Mouse (Mus musculus) forebrain, embryonic 10.5 days (tissue): ENCODE data around the gene D630045J12Rik. TPM values are rescaled to one million over a fixed set of nuclear protein-coding genes. Genes with fewer than 3 reads are reported as not detected.

ENCODE experiments used
- DNase-seq: peaks from one replicate; pipeline ENCODE4 v3.0.0-alpha.2; 2017; ENCODE audit warnings: low spot score; ENCODE audit errors: extremely low spot score
- H3K27ac ChIP-seq: fragments of 300-500 bp; sonication (generic); 2 replicates; pipeline ENCODE4 v1.5.1; 2016; ENCODE audit warnings: mild to moderate bottlenecking
- H3K27me3 ChIP-seq: fragments of 300-500 bp; sonication (generic); 2 replicates; pipeline ENCODE4 v1.6.1; 2016; ENCODE audit warnings: mild to moderate bottlenecking; ENCODE audit not compliant: poor library complexity, severe bottlenecking
- H3K36me3 ChIP-seq: fragments of 300-500 bp; sonication (generic); replicated peaks from 2 replicates; pipeline ENCODE4 v1.6.1; 2016; ENCODE audit warnings: mild to moderate bottlenecking, moderate library complexity
- H3K4me1 ChIP-seq: fragments of 300-500 bp; sonication (generic); 2 replicates; pipeline ENCODE4 v1.6.1; 2016
- H3K4me3 ChIP-seq: fragments of 300-500 bp; sonication (generic); 2 replicates; pipeline ENCODE4 v1.5.1; 2016; ENCODE audit warnings: mild to moderate bottlenecking, moderate library complexity
- H3K9me3 ChIP-seq: fragments of 300-500 bp; sonication (generic); 2 replicates; pipeline ENCODE4 v1.6.1; 2016; ENCODE audit warnings: mild to moderate bottlenecking, moderate library complexity
- WGBS: fragments of 180-500 bp; shearing (Covaris S2); methylation state at CpG from one replicate; pipeline ENCODE4 v1.1.7; 2016; 5-methylcytosine and 5-hydroxymethylcytosine counted together
- polyA plus RNA-seq: library from polyadenylated mRNA; unstranded; fragments of >200 nt; fragmentation: Nextera tagmentation; extraction: Ambion mirVana; gene quantifications from 2 replicates; pipeline ENCODE4 v1.2.1, GENCODE M21; 2016

The D630045J12Rik gene
- polyA plus RNA-seq, 1 experiment from 2014 or later: 6.3 TPM

DNA sequence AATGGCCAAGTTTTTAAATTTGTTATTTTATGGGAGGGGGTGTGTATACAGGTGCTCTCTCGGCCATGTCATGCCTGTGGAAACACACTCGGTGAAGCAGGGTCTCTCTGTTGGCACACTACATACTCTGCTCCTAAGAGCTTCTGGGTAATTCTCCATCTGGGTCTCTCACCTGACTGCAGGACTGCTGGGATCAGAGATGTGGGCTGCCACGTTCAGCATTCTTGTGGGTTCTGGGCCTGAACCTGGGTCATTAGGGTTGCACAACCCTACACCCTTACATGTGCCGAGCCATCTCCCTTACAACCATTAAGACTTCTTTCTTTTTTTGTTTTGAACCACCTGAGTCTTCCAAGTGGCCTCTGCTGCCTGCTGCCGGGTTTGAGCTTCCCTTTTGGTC is 132.0 kb downstream of the D630045J12Rik start:
- WGBS: 85% methylated on average over 5 of the region's 5 CpGs

DNA sequence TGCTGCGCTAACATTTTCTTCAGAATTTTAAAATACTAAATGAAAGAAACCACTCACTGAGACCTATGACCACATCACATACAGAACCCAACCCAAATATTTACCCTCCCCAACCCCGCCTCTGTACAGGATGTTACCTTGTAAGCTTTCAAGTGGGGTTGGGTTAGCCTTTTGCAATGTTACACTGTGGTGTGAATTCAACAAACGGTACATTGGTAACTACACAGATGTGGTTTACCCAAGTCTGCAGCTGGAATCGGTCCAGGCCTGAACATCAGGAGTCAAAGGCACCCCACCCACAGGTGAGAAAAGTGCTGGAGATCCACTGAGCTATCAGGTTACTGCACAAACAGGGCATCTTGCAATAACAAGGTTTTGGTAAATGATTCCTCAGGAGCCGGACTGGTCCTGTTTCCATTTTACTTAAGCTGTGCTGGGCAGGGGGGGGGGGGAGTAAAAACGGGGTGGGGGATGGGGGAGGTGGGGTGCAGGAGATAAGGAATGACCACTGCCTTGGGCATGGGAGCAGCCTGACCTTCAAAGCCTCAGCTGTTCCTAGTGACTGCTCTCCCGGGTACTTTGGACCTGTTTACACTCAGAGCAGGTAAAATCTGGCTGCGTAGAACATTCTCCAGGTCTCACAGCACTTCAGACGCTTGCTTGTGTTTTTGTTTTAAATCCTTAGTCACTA is 133.0 kb downstream of the D630045J12Rik start:
- Histone ChIP-seq H3K27ac (no peak overlapping the region), H3K36me3 (peaks cover 15% of the 10 kb centered on the region), H3K4me3 (no peak overlapping the region), H3K27me3 (no peaks in the 10 kb centered on the region), H3K9me3 (no peaks in the 10 kb centered on the region), H3K4me1 (peaks cover 13% of the 10 kb centered on the region)
- WGBS: 82% methylated on average over 9 of the region's 9 CpGs
- DNase-seq: no peak

More for the DNA sequence above, 132.0 kb downstream of the D630045J12Rik start:
- no peak overlapping the region for H3K27ac ChIP-seq
- H3K27me3 ChIP-seq: no peaks in the 10 kb centered on the region
- H3K4me1 ChIP-seq: peaks cover 13% of the 10 kb centered on the region
- peaks cover 25% of the 10 kb centered on the region for H3K36me3 ChIP-seq
- H3K4me3 ChIP-seq: no peak overlapping the region
- H3K9me3 ChIP-seq: no peaks in the 10 kb centered on the region
- no peak for DNase-seq

DNA sequence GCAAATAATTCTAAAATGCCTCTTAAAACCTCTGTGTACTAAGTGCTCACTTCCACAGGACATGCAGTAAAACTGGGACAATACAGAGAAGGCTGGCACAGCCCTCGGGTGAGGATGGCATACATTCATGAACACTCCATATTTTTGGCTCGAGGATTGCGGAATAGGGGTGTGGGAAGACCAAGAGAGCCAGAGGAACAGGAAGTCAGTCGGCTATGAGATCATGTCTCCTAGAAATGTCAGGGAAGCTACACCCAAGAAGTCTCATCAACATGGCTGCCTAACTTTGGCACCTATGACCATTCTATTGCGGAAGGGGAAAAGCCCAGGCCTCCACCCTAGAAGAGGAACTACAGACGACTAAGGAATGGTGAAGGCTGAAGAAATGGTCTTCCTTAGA is 135.5 kb downstream of the D630045J12Rik start:
- Histone ChIP-seq H3K4me1 (peaks cover 8% of the 10 kb centered on the region), H3K9me3 (no peaks in the 10 kb centered on the region), H3K4me3 (no peak overlapping the region), H3K27me3 (no peaks in the 10 kb centered on the region), H3K27ac (no peak overlapping the region), H3K36me3 (0 out of 2 replicates have a peak, but pooled peaks cover under 1% of the 10 kb centered on the region)
- no peak for DNase-seq
- WGBS: 93% methylated on average over 6 of the region's 6 CpGs

DNA sequence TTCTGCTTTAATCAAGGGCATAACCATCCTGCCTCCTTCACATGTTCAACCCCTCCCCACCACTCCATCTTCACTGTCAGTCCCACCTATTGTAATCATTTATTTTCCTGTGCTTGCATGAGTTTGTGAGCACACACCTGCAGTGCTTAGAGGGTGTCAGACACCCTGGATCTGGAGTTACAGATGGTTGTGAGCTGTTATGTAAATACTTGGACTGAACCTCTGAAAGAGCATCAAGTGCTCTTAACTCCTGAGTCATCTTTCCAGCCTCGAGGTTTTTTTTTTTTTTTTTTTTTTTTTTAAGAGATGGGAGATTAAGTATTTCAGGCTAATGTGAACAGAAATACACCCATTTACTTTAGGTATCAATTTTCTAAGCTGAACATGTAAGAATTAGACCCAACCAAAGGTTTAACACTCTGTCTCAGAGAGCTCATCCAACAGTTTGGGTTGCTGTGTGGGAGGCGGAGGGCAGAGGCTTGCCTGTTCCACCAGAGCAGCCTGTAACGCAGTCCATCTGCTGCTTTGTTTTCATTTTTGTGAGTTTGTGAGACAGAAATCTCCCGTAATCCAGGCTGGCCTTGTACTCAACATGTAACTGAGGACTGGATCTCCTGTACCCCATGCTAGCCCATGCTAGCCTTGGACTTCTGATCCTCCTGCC is 137.6 kb downstream of the D630045J12Rik start:
- H3K9me3 ChIP-seq: no peaks in the 10 kb centered on the region
- H3K27me3 ChIP-seq: no peaks in the 10 kb centered on the region
- no peak overlapping the region for H3K27ac ChIP-seq
- no peak overlapping the region for H3K4me3 ChIP-seq
- DNase-seq: no peak
- WGBS: 76% methylated on average over 4 of the region's 4 CpGs
- no peaks in the 10 kb centered on the region for H3K4me1 ChIP-seq
- no peaks in the 10 kb centered on the region for H3K36me3 ChIP-seq

DNA sequence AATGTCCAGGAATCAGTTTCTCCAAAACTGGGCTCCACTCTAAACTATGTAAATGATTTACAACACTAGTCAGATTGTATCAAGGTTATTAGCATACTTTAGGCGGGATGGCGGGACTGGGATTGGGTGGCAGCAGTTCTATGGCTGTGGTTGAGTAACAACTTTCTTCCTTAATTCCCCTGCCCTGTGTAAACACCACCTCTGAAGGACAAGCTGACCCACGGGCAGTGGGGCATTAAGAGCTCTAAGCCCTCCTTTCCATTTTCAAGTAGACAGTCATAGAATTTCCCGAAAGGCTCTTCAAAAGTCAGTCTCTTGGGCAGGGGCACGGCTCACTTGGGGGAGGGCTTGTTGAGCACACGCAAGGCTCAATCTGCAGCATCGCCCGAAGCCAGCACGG is 142.9 kb downstream of the D630045J12Rik start:
- H3K4me3 ChIP-seq: no peak overlapping the region
- peaks cover 12% of the 10 kb centered on the region; the same call in 1 of the 2 replicates for H3K27me3 ChIP-seq
- WGBS: 87% methylated on average over 9 of the region's 9 CpGs
- H3K9me3 ChIP-seq: no peaks in the 10 kb centered on the region
- no peak overlapping the region for H3K27ac ChIP-seq
- peaks cover 15% of the 10 kb centered on the region for H3K4me1 ChIP-seq
- DNase-seq: no peak
- no peaks in the 10 kb centered on the region for H3K36me3 ChIP-seq

DNA sequence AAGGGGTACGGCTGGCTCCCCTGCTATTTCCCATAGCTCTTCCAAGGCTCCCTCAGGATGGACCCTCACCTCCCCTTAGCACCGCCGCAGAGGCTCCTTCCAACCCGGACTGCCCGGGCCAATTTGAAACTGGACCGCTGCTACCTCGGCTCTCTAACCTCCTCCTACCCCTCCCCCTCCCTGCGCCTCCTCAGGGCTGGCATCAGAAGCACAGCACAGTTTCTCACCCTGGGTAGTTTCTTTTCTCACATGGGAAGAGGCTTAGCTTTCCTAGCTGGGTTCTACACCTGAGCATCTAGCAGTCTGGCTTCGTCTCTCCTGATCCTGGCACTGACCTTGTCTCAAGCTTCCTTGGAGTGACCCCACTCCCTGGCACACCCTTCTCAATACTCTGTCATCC is 143.9 kb downstream of the D630045J12Rik start:
- Histone ChIP-seq H3K9me3 (no peaks in the 10 kb centered on the region), H3K27ac (no peak overlapping the region), H3K27me3 (peaks cover 12% of the 10 kb centered on the region; the same call in 1 of the 2 replicates), H3K4me1 (peaks cover 15% of the 10 kb centered on the region), H3K36me3 (no peaks in the 10 kb centered on the region), H3K4me3 (no peak overlapping the region)
- no peak for DNase-seq
- 16% methylated on average over 9 of the region's 9 CpGs for WGBS

DNA sequence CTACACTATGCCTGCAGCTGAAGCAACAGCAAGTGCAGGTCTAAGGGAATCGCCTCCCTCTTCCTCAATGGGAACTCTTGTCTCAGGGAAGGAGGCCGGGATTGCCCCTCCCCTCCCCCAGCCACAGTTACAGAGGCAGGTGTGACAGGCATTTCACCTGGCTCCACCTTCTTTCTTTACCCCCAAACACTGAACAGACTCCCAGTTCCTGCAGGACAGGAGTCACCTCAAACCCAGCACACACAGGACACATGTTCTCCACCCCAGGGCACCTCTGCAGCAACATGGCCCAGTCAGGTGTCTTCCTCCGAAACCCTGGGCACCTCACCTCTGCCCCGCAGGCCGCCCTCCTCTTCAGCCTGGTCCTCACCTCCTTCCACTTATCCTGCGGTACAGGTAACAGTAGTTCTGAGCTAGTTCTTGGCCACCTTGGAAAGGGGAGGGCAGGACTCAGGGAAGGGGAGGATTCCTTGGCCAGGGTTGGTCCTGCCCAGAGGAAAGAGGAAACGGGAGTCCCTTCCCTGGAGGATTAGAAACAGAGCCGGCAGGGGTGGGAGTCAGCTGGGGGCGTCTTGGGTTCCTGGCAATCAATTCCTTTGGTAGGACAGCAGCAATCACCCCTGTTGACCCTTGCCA is 144.5 kb downstream of the D630045J12Rik start, which contains the start of gene Tmem213:
Gene Tmem213, plus strand, starts transcription at position 96 of the 636 bp plus-strand sequence.
- Histone ChIP-seq H3K27ac (no peak within 1 kb of the TSS), H3K4me1 (peaks cover 15% of the 10 kb centered on the region), H3K36me3 (no peaks in the 10 kb centered on the region), H3K9me3 (no peaks in the 10 kb centered on the region), H3K27me3 (peaks cover 12% of the 10 kb centered on the region; the same call in 1 of the 2 replicates), H3K4me3 (no peak within 1 kb of the TSS)
- DNase-seq: no peak
- WGBS: 23% methylated on average over 9 of the region's 9 CpGs

DNA sequence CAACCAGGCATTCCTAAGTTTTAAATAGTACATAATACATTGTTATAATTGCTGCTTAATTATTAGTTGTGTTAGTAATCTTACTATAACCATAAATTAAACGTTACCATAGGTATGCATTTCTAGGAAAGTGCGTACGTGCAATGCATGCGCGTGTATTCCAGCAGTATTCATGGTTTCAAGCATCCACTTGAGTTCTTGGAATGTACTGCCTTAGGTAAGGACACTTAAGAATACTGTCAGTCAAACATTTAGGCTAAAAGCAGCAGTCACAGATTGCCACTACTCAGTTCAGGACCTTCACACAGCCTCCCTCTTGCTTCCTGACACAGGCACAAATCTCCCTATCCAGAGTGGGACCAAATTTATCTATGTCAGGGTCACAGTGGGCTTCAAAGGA is 145.4 kb downstream of the D630045J12Rik start:
- WGBS: 86% methylated on average over 5 of the region's 5 CpGs
- H3K27me3 ChIP-seq: peaks cover 12% of the 10 kb centered on the region; the same call in 1 of the 2 replicates
- peaks cover 18% of the 10 kb centered on the region for H3K4me1 ChIP-seq

DNA sequence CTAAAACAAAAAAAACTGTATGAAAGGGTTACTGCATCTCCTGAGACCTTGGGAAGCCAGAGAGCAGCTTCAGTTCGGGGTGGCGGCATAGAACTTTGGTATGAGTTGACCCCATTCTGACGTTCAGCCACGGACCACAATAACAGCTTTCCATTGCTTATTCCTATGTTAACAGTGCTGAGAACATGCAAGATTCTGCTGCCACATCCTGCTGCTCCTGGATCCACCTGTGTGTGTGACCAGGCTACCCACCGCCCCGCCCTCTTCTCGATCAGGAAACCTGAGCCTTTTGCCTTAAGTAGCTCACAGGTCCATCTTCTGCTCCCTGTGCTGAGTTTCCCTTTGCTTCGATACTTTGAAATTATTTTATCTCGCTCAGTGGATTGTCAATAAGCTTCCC is 147.9 kb downstream of the D630045J12Rik start:
- no peaks in the 10 kb centered on the region for H3K9me3 ChIP-seq
- no peak overlapping the region for H3K4me3 ChIP-seq
- H3K4me1 ChIP-seq: peaks cover 18% of the 10 kb centered on the region
- peaks cover 12% of the 10 kb centered on the region; the same call in 1 of the 2 replicates for H3K27me3 ChIP-seq
- no peak overlapping the region for H3K27ac ChIP-seq
- no peaks in the 10 kb centered on the region for H3K36me3 ChIP-seq
- WGBS: 89% methylated on average over 9 of the region's 9 CpGs
- DNase-seq: no peak

More for the DNA sequence above, 145.4 kb downstream of the D630045J12Rik start:
- no peaks in the 10 kb centered on the region for H3K9me3 ChIP-seq
- no peak overlapping the region for H3K4me3 ChIP-seq
- no peak for DNase-seq
- no peaks in the 10 kb centered on the region for H3K36me3 ChIP-seq
- no peak overlapping the region for H3K27ac ChIP-seq

DNA sequence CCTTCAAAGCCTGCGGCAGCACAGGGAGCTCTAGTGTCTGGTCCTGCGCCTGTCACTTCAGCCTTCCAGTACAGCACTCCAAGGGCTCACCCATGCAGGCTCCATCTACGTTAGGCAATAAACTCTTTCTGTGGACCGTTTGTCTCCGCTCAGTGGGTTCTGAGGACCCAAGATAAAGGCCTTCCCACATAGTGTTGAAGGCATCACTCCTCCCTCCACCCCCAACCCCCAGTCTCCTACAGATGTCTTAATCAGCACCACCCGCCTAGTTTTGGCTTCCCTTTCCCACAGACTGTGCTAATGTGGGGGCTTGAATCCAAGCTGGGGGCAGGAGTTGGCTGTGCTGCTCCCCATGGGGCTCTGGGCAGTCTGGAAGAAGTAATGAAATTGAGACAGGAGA is 150.0 kb downstream of the D630045J12Rik start:
- Histone ChIP-seq H3K4me3 (no peak overlapping the region), H3K9me3 (no peaks in the 10 kb centered on the region), H3K4me1 (peaks cover 6% of the 10 kb centered on the region; the same call in 1 of the 2 replicates), H3K36me3 (no peaks in the 10 kb centered on the region), H3K27me3 (no peaks in the 10 kb centered on the region), H3K27ac (no peak overlapping the region)
- WGBS: 64% methylated on average over 6 of the region's 6 CpGs
- no peak for DNase-seq

DNA sequence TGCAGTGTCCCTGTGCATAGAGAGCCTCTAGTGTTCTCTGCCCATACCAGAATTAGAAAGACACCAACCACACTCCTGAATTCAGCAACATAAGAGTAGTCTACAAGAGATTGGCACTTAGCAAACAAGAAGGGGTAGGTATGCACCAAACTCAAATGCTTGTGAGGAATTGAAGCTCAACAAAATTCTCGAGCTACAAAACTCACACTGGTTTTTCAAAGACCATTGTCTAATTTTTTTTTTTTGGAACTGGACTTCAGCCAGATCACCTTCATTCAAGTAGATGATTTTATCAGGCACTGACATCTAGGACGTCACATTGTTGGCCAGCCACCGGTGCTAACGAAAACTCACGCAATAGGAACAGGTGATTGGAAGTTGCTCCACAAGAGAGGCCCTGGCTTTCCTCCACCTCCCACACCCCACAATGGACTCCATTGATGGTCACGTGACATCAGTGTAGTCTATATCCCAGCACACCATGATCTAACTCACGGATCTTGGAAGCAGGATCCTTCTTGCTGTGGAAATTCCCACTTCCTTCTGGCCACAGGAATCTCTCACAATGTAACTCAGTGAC is 151.5 kb downstream of the D630045J12Rik start:
- no peak for DNase-seq
- no peaks in the 10 kb centered on the region for H3K36me3 ChIP-seq
- no peak overlapping the region for H3K4me3 ChIP-seq
- H3K4me1 ChIP-seq: peaks cover 6% of the 10 kb centered on the region; the same call in 1 of the 2 replicates
- WGBS: 90% methylated on average over 7 of the region's 7 CpGs
- H3K27ac ChIP-seq: no peak overlapping the region
- no peaks in the 10 kb centered on the region for H3K27me3 ChIP-seq
- no peaks in the 10 kb centered on the region for H3K9me3 ChIP-seq

DNA sequence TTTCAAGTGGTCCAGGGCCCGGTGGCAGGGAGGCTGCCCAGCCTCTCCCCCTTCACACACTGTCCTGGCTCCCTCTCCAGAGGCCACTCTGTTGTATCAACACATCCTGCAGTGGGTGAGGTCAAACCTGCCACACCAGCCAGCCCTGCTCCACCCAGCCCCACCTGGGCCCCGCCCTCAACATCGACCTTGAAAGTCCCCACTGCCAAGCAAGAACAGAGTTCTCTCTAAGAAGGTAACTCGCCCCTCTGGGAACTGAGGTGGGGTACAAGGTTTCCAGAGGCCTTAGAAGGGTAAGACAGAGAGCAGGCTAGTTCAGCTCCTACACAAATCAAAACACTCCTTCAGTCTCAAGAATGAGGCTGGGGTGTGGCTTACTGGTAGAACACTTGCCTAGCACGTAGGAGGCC is 156.8 kb downstream of the D630045J12Rik start:
- no peaks in the 10 kb centered on the region for H3K27me3 ChIP-seq
- no peak for DNase-seq
- no peaks in the 10 kb centered on the region for H3K36me3 ChIP-seq
- H3K27ac ChIP-seq: no peak overlapping the region
- H3K9me3 ChIP-seq: no peaks in the 10 kb centered on the region
- no peaks in the 10 kb centered on the region for H3K4me1 ChIP-seq
- no peak overlapping the region for H3K4me3 ChIP-seq
- 74% methylated on average over 5 of the region's 5 CpGs for WGBS
